Mouse (Mus musculus) stomach, postnatal 0 days (tissue): ENCODE results near the gene Gm28710. TPM values are rescaled to one million over a fixed set of nuclear protein-coding genes. Genes with fewer than 3 reads are reported as not detected.

ENCODE experiments used
- ATAC-seq: fragments of 200-750 bp; cut with Nextera tagmentation; 2 replicates; pipeline ENCODE4 v1.8.0; 2017; ENCODE audit not compliant: low FRiP score, low TSS enrichment
- DNase-seq: peaks from one replicate; pipeline ENCODE4 v3.0.0-alpha.2; 2016; ENCODE audit warnings: low spot score
- H3K27ac ChIP-seq: fragments of 300-500 bp; sonication (generic); replicated peaks from 2 replicates; pipeline ENCODE4 v1.5.1; 2014; ENCODE audit warnings: mild to moderate bottlenecking, control low read depth
- H3K27me3 ChIP-seq: fragments of 300-500 bp; sonication (generic); 2 replicates; pipeline ENCODE4 v1.6.1; 2014; ENCODE audit warnings: low read length; ENCODE audit not compliant: control insufficient read depth, insufficient read depth
- H3K36me3 ChIP-seq: fragments of 300-500 bp; sonication (generic); 2 replicates; pipeline ENCODE4 v1.6.1; 2014; ENCODE audit warnings: low read length, mixed read lengths; ENCODE audit not compliant: control insufficient read depth, insufficient read depth
- H3K4me1 ChIP-seq: fragments of 300-500 bp; sonication (generic); replicated peaks from 2 replicates; pipeline ENCODE4 v1.6.1; 2014; ENCODE audit warnings: antibody characterized with exemption; ENCODE audit not compliant: control insufficient read depth, insufficient read depth
- H3K4me2 ChIP-seq: fragments of 300-500 bp; sonication (generic); replicated peaks from 2 replicates; pipeline ENCODE4 v1.6.1; 2014; ENCODE audit warnings: low read depth, mild to moderate bottlenecking, control low read depth, moderate library complexity
- H3K4me3 ChIP-seq: fragments of 300-500 bp; sonication (generic); 2 replicates; pipeline ENCODE4 v1.5.1; 2014; ENCODE audit warnings: low read depth, low read length, control low read depth
- H3K9ac ChIP-seq: fragments of 300-500 bp; sonication (generic); 2 replicates; pipeline ENCODE4 v1.6.1; 2014; ENCODE audit warnings: mild to moderate bottlenecking, low read length, control low read depth, mixed read lengths
- H3K9me3 ChIP-seq: fragments of 300-500 bp; sonication (generic); 2 replicates; pipeline ENCODE4 v1.6.1; 2016; ENCODE audit warnings: low read length; ENCODE audit not compliant: control insufficient read depth
- CTCF ChIP-seq: IDR thresholded peaks from 2 replicates; pipeline ENCODE4 v1.5.1; 2016; ENCODE audit warnings: antibody characterized with exemption, low read depth, mild to moderate bottlenecking, moderate library complexity
- EP300 ChIP-seq: optimal IDR thresholded peaks from 2 replicates; pipeline ENCODE3; 2016; ENCODE audit warnings: antibody characterized with exemption
- WGBS: fragments of 180-500 bp; shearing (Covaris S2); extraction: QIAGEN DNeasy Blood & Tissue Kit; methylation state at CpG from one replicate; pipeline ENCODE4 v1.1.7; 2014; 5-methylcytosine and 5-hydroxymethylcytosine counted together
- polyA plus RNA-seq: library from polyadenylated mRNA; unstranded; fragments of >200 nt; fragmentation: Nextera tagmentation; extraction: Ambion mirVana; gene quantifications from 2 replicates; pipeline ENCODE4 v1.2.1, GENCODE M21; 2015

Gene Gm28710
- not detected in 2 replicates for polyA plus RNA-seq

GRCm38 (mm10) chr5:16791243-16791860 lies at the start of gene Gm28710:
Gene Gm28710, plus strand, starts transcription at chr5:16791810.
- H3K27ac ChIP-seq: no peak within 1 kb of the TSS
- H3K36me3 ChIP-seq: no peaks in the 10 kb centered on the region
- H3K4me1 ChIP-seq: no peaks in the 10 kb centered on the region
- H3K4me3 ChIP-seq: no peak within 1 kb of the TSS
- ATAC-seq (no peak), DNase-seq (no peak)
- no peak within 1 kb of the TSS for H3K4me2 ChIP-seq
- H3K9me3 ChIP-seq: no peaks in the 10 kb centered on the region
- no peak for TF ChIP-seq CTCF
- TF ChIP-seq EP300: no peak
- no peaks in the 10 kb centered on the region for H3K27me3 ChIP-seq
- 44% methylated on average over 4 of the region's 4 CpGs for WGBS
- H3K9ac ChIP-seq: no peak within 1 kb of the TSS

GRCm38 (mm10) chr5:16777176-16777575 lies 14.4 kb upstream of the Gm28710 start:
- no peak for TF ChIP-seq CTCF
- TF ChIP-seq EP300: no peak
- 61% methylated on average over 2 of the region's 2 CpGs for WGBS

GRCm38 (mm10) chr5:16778610-16779172 lies 12.9 kb upstream of the Gm28710 start:
- Histone ChIP-seq H3K4me1 (no peaks in the 10 kb centered on the region), H3K4me2 (no peak overlapping the region), H3K36me3 (no peaks in the 10 kb centered on the region), H3K4me3 (no peak overlapping the region), H3K9ac (no peak overlapping the region), H3K27ac (no peak overlapping the region), H3K9me3 (no peaks in the 10 kb centered on the region), H3K27me3 (no peaks in the 10 kb centered on the region)
- WGBS: 73% methylated on average over 6 of the region's 6 CpGs
- no peak for DNase-seq
- no peak for TF ChIP-seq EP300
- no peak for TF ChIP-seq CTCF
- ATAC-seq: no peak

More at GRCm38 (mm10) chr5:16777176-16777575, 14.4 kb upstream of the Gm28710 start:
- Histone ChIP-seq H3K36me3 (no peaks in the 10 kb centered on the region), H3K4me1 (no peaks in the 10 kb centered on the region), H3K9ac (no peak overlapping the region), H3K4me3 (no peak overlapping the region), H3K4me2 (no peak overlapping the region), H3K9me3 (no peaks in the 10 kb centered on the region), H3K27me3 (no peaks in the 10 kb centered on the region), H3K27ac (no peak overlapping the region)
- ATAC-seq (no peak), DNase-seq (no peak)

GRCm38 (mm10) chr5:16785627-16786026 lies 6.0 kb upstream of the Gm28710 start:
- H3K36me3 ChIP-seq: no peaks in the 10 kb centered on the region
- no peaks in the 10 kb centered on the region for H3K27me3 ChIP-seq
- no peak overlapping the region for H3K9ac ChIP-seq
- H3K27ac ChIP-seq: no peak overlapping the region
- H3K4me1 ChIP-seq: no peaks in the 10 kb centered on the region
- no peaks in the 10 kb centered on the region for H3K9me3 ChIP-seq
- no peak for ATAC-seq
- H3K4me2 ChIP-seq: no peak overlapping the region
- no peak for TF ChIP-seq CTCF
- no peak for TF ChIP-seq EP300
- DNase-seq: no peak
- H3K4me3 ChIP-seq: no peak overlapping the region
- 90% methylated on average over 4 of the region's 4 CpGs for WGBS

- H3K4me3 ChIP-seq: no peak overlapping the region
- no peak overlapping the region for H3K4me2 ChIP-seq
- no peak for ATAC-seq
- H3K27me3 ChIP-seq: no peaks in the 10 kb centered on the region
- H3K9ac ChIP-seq: no peak overlapping the region
- H3K4me1 ChIP-seq: no peaks in the 10 kb centered on the region
- no peaks in the 10 kb centered on the region for H3K9me3 ChIP-seq
- H3K36me3 ChIP-seq: no peaks in the 10 kb centered on the region
- TF ChIP-seq CTCF: no peak
- no peak for TF ChIP-seq EP300
- DNase-seq: no peak
- WGBS: 83% methylated on average over 6 of the region's 6 CpGs
- H3K27ac ChIP-seq: no peak overlapping the region
Observed at GRCm38 (mm10) chr5:16794972-16795371, 3.4 kb downstream of the Gm28710 start.

- ATAC-seq (no peak), DNase-seq (no peak)
- no peak overlapping the region for H3K27ac ChIP-seq
- H3K27me3 ChIP-seq: no peaks in the 10 kb centered on the region
- H3K9ac ChIP-seq: no peak overlapping the region
- no peak overlapping the region for H3K4me3 ChIP-seq
- H3K4me2 ChIP-seq: no peak overlapping the region
- no peaks in the 10 kb centered on the region for H3K4me1 ChIP-seq
- H3K36me3 ChIP-seq: no peaks in the 10 kb centered on the region
- WGBS: 65% methylated on average over 4 of the region's 4 CpGs
- TF ChIP-seq CTCF (no peak), EP300 (no peak)
- H3K9me3 ChIP-seq: no peaks in the 10 kb centered on the region
Observed at GRCm38 (mm10) chr5:16802726-16803125, 11.1 kb downstream of the Gm28710 start.
